Mouse (Mus musculus): Measurements from ENCODE around the gene Tln1.
"Not testable (repeated sequence)": the region's sequence is repeated elsewhere in the genome, so short reads cannot be mapped to it uniquely, and the experiment has no call there.

The Tln1 gene

DNA sequence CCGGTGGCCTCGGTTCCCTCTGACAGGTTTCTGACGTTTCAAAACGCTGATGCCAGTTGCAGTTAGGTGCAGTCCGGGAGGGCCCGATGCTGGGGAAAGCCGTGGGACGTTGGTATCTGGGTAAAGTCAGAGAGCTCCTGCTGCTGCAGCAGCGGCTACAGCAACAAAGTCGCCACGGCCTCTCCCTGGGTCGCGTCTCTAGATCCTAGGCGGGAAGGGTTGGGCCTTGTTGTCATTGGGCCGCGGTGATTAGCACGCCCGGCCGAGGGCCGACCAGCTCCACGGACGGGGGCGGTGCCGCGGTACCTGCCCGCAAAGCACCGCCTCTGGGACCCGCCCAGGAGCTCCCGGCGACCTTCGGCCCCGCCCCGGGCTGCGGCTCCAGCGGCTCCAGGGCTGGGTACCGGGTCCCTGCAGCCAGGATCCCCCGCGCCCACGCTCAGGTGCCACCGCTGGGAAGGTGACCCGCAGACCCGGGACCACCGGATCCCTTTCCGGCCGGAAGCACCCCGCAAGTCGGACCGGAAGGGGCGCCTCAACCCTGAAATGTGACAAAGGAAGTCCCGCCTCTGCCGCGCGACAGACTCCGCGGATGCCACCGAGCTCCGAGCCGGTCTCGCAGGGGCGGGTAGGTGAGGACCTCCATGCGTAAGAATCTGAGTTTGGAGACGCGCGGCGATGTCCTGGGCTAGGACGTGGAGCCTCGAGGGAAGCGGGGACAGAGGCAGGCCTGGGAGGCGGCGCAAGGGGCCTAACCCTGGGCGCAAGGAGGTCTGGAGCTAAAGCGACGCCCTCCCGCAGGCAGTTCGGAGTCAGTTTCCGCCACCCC is 16.1 kb upstream of the Tln1 start, which contains the start of the genes Rgp1 and Gba2:
Gene Rgp1, plus strand, starts transcription at position 340 of the 829 bp plus-strand sequence.
Gene Gba2, minus strand, starts transcription at position 498 of the 829 bp plus-strand sequence.
- peak; percentile 92 to 94 for DNase-seq

DNA sequence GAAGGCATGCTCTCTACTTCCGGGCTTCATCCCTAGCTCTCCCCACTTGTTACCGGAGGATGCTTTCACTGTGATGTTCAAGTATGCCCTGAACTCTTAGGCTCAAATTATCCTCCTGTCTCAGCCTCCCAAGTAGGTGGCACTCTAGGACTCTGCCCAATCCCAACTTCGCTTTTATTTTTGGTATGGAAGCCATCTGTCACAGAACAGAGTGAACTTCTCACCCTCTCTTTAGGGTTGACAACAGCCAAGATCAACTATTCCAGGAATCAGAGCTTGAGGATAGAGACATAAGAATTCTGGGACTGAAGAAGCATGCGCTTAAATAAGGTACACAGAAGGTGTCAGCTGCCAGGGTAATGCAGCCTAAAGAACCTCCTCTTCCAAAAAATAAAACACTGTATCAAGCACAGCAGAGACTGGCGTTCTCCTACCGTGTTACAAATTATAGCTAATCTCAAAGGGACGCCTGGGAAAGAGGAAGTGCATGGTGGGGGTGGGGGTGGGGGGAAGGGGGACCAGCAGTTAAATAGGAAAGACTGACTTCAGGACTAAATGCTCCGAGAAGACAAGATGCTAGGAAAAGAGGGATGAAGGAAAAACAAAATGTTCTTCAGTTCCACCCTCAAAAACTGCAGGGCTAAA is 14.9 kb upstream of the Tln1 start:
- DNase-seq, result no peak

DNA sequence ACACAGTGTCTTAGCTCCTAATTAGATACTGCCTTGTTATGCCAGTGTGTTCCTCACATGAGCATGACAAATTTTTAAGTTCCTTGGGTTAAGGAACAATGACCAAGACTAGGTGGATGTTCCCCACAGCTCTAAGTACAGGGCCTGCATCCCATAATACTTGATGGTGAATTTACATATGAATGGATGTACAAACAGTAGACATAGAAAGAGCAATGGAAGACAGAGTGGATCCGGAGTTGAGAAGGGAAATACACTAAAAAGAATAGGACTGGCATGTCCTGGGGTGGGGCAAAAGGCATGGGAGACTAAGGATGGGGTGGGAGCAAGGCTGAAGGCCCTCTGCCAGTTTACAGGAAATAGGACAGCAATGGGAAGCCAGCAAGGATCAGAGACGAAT is 12.9 kb upstream of the Tln1 start:
- DNase-seq, result no peak

DNA sequence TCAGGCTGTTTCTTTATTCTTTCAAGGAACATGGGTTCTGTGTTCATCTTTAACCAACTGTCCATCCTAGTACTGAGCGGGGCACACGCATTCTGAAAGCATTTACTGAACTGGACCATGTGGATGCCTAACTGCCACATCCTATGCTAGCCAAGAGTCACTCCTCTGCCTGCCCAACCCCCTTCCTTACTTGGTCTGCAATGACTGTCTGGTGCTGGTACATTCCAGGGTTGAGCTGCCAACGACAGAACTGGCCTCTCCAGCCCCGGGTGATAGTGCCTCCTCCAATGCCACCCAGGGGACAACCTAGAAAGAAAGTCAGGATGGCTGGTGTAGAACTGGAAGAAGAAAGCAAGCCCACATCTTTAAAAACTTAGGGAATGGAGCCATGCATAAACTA is 11.1 kb upstream of the Tln1 start:
- no peak for DNase-seq

DNA sequence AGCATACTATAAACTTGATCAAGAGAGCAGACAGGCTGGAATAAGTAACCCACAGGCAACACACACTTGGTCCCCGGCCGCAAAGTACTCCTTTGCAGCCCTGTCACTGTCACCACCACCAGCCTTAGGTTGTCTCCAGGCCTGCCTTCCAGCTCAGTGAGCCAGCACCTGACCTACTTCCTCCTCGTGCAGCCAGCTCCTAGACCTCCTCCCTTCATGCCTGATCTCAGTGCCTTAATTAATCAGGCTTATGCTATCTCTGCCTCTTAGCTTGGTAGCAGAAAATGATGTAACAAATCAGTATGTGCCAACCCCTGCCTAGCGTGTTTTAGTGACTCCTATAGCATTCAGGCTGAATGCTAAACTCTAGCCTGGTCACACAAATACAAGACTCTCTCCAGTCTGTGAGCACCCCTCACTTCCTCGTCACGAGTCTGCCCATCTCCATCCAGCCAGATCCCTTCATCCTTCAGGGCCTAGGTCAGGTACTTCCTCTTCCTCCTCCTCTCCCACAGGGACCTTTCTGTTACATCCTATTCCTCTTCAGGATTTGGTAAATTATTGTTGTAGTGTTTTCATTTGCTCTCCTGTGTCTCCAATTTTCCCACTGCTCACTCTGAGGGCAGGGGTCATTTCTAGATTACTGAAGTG is 9.0 kb upstream of the Tln1 start:
- no peak for DNase-seq

DNA sequence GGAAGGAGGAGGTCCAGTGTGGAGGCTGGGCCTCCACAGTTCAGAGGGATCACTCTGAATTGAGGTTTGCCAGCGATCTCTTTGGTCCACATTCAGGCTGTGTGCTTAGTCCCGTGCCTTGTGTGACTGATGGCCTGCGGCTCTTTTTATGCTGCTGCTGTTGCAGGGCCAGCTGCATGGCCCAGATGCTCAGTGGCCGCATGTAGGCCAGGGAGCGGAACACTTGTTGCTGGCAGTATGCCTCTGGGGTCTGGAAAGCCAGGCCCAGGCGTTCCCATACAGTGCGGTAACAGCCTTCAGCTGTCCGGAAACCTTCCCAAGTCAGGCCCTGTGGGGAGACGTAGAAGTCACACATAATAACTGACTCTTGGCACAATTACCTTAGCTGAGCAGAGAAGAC is 4.6 kb upstream of the Tln1 start:
- no peak for DNase-seq

DNA sequence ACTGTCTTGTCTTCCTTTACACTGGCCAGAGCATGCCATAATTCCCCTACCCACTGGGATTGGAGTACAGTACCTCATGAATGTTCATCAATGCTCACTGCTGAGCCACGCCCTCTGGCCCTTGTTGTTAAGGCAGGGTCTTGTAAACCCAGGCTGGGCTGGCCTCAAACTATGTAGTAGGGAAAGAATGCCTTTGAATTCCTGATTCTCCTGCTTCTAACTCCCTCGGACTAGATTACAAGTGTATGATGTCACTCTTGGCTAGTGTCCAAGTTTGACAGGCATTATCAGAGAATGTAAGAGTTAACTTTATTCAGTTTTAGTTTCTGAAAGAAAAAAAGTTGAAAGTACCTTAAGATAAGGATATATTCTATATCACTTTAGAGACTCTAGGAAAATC is 1.7 kb upstream of the Tln1 start:
- DNase-seq, result no peak

DNA sequence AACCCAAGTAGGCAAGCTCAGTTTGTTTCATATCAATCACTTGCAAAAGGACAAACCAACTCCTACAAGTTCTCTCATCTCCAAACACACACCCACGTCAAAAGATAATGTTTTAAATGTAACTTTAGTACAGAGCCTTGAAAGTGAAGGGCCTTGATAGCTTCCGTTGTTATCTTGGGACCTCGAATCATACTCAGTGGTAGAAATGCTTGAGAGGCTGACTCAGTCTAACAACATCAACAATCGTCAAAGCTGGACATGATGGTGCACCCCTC is 1.0 kb upstream of the Tln1 start:
- DNase-seq, result no peak

DNA sequence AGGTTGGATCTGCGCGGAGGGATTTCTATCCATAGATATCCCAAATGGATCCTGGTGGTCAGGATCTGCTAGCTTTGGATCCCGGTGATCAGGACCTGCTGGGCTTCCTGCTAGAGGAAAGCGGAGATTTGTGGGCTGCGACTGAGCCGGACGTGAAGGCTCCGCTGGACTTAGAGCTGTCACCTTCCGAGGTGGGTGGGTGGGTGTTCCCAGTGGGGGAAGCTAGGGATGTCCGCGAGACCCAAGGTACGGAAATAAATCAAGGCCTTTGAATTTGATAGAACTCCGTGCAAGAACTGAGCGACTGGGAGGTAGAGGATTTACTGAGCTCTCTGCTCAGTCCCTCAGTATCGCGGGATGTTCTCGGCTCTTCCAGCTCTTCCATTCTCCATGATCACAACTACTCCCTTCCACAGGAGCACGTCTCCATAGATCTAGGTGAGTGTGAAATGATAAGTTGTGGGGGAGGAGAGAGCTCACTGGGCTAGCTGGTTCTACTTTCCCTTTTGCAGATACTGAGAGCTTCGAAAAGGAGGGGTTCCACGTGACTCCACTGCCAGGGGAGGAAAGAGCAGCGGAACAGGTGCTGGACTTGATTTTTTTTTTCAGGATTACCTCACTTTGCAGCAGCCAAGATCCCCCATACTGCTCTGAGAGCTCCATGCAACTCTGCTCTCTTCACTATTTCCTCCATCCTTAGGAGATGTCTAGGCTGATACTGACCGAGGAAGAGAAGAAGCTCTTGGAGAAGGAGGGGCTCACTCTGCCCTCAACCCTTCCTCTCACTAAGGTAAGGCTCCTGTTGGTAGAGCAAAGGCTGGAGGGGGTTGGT is 494 bp upstream of the Tln1 start:
- no peak for DNase-seq

DNA sequence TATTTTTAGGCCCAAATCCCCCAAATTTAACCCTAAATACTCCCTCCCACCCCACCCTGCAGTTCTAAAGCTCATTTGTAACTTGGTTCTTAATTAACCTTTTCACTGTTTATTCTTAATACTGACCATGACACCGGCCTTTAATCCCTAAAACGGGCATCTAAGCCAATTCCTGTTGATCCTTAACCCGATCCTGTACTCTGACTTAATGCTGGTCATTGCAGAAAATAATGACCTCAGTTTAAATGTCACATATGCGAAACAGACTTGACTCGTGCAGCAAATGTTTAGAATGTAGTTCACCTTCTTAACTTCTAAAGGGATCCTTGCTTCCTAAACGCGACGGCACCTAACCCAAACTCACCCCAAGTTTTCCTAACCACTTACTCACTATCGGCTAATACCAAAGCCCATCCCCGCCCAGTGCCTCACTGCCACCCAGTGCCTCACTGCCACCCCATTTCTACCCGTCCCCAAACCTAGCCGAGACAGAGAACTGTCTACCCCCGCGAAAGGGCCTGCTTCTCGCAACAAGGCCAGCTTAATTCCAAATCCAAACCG is 975 bp downstream of the Tln1 start:
- no peak for DNase-seq

DNA sequence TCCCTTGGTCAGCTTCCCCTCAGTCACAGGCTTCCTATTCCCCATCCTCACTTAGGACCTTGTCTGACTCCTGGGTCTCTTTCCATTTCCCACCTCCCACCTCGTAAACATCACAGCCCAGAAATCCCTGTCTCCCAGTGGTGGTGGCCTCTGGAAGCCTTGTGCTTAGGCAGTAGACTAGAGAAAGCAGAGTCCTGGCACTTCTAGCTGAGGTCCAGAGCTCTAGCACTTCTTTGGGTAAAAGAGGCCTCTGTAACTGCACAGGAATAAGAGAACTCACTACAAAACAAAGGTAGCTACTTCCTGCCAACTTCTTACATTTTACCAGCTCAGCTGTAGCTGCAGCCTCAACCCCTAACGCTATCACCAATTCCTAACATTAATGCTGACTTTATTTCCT is 1.5 kb downstream of the Tln1 start:
- DNase-seq, result no peak

DNA sequence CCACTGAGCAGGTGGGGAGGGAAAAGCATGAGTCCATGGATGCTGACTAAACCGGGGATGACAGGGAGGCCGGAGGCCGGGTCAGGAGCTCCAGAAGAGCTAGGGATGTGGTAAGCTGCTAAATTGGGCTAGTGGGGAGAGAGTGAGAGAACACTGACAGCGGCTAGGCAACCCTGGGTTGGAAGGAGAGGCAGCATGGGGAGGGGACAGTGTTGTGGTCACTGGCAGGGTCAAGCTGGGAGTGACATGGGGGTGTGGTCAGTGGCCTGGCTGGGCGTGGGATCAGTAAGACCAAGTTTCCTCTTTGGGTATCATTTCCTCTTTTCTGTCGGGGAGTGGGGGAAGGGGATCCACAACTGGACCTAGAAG is 2.3 kb downstream of the Tln1 start:
- no peak for DNase-seq

DNA sequence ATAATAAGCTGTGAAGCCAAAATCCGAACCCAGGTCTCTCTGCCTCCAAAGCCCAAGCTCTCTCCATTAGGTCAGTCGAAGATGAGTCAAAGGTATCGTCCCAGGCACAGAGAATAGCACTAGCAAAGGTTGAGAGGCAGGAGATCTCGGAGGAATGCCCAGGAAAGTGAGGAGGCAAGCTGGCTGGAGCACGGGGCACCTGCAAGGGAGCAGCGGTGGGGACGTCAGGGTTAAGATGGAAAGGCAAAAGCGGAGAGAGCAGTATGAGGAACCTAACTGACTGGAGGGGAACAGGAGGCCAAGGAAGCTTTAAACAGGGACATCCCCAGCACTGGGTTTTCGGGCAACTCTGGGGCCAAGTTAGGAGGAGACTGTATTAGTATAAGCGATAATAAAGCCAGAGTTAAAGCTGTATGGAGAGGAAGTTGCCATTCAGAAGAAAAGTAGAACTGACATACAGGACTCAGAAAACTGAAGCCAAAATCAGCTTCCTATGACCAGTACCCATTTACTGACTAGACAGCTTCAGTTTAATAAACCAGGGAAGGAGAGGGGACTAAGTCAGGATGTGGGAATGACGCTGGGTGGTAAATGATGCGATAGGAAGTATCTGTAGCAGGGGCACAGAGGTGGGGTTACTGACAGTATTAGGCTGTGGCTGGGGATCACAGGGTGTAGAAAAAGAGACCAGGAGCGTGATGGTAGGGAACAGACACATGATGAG is 2.8 kb downstream of the Tln1 start:
- no peak for DNase-seq

DNA sequence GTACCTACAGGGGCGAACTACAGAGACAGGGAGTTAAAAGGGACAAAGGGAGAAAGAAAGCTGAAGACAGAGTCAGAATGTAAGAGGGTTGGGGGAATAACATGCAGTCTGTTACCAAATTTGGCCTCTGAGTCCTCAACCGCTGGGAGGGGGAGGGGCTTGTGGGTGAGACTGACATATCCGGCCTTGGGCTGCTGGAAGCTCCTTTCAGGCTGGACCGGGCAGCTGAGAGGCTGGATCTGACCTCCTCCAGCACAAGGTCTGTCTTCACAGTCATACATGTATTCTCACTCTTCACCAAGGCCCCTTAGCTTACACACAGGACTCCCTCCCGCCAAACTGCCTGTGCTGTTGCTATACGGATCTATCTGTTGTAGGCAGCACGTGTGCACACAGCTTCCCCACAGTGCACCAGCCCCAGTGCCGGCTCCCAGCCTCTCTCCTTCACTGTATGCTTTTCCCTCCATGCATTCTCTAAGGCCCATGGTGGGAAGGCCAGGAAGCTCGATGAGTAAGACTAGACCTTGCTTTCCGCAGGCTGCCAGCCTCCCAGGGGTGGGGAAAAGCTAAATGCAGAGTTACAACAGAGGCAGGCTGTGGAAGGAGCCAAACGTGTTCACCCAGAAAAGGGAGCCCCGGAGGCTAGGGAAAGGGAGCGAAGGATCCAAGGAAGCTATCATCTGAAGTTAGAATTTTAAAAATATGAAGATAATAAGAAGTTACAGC is 3.7 kb downstream of the Tln1 start:
- peak in 1 of 2 experiments; percentile 31 for DNase-seq

DNA sequence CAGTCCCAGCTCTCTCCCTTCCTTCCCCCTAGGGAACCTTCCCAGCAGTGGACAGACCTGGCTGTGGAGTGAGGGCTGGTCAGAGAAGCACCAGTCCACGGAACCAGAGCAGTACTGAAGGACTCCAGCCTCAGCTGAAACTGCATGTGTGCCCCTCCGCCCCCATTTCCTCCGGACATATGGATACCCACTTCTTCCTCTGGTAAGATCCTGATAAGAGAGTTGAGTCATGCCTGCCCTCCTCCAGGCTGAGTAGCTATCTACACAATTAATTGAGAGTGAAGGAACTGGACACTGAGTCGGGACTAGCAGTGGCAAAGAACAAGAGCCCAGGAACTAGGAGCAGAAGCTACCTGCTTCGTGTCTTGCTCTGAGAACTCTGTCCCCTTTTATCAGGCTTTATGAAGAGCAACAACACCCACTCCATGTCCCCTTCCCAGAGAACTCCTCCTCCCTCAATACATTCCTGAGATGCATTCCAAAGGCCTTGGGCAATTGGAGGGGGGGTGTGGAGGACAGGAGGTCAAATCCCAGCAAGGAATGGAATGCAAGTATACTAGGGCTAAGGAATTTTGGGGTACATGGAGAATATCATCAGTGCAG is 4.4 kb downstream of the Tln1 start:
- no peak for DNase-seq

DNA sequence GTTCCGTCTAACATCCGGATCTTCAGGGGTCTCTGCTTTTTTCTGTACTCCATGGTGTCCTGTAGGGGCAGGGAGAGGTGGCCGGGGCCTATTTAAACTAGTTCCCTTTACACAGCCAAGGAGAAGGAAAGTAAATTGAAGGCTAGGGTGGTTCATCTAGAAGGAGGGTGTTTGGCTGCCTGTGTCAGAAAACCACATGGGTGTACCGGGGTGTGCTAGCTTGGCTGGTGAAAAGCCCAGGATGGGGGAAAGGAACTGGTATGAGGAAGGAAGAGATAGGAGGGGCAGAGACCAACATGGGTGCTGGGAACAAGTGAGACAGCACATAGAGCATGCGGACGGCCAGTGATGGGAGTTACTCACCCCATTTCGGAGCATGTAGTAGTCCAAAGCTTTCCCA is 6.6 kb downstream of the Tln1 start:
- DNase-seq, result no peak

DNA sequence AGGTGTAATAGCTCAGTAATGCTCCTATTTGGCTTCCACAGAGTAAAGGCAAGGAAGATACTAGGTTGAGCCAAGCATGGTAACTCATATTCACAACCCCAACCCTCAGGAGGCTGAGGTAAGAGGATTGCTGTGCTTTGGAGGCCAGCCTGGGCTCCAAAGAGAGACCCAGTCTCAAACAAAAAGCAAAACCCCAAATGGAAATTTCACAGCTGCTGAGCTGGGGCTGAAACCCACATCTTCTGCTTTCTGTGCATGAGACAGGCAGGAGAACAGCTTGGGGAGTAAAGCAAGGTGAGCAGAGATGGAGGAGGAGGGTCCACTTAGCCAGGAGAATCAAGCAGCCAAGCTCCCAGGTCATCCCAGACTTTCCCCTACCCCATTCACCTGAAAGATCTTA is 8.6 kb downstream of the Tln1 start:
- DNase-seq, result no peak

DNA sequence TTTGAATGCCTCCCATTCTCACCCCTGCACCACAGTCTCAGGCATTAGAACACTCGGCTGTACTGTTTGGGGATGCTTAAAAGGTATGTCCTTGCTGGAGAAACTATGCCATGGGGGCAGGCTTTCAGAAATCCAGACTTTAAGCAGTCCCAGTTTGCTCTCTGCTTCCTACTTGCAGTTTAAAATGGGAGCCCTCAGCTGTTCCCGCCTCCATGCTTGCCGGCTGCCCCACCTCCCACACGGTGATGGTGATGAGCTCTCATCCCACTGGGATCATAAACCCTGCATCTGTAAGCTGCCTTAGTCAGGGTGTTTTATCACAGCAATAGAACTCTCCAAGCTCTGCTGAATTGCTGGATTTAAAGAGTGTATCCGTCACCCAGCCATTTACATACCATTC is 10.1 kb downstream of the Tln1 start:
- DNase-seq, result no peak

DNA sequence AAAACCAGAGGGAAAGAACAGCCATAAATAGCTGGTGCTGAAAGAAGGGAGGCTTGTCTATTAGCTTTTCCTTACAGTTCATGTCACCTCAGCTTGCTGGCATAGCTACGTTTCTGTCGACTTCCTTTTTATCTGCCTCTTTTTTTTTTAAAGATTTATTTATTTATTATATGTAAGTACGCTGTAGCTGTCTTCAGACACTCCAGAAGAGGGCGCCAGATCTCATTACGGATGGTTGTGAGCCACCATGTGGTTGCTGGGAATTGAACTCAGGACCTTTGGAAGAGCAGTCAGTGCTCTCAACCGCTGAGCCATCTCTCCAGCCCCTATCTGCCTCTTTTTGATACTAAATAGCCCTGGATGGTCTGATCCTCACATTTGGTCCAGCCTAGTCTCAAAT is 10.6 kb downstream of the Tln1 start:
- not testable (repeated sequence) for DNase-seq

DNA sequence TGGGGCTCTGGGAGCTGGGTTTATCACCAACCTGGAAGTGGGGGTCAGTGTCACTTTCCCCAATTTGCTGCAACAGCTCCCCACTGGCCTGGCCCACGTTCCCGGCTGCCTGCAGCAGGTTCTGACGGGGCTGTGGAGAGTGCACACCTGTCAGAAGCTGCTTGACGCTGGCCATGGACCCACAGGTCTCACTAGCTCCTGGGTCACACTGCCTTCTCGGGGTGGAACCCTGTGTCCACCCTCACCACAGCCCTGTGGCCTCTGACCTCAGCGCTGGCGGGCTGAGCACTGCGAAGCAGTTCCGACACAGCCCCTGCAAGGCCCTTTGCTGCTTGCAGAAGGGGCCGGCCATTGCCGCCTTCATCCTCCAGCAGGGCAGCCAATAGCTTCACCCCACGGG is 13.4 kb downstream of the Tln1 start:
- DNase-seq, result no peak

DNA sequence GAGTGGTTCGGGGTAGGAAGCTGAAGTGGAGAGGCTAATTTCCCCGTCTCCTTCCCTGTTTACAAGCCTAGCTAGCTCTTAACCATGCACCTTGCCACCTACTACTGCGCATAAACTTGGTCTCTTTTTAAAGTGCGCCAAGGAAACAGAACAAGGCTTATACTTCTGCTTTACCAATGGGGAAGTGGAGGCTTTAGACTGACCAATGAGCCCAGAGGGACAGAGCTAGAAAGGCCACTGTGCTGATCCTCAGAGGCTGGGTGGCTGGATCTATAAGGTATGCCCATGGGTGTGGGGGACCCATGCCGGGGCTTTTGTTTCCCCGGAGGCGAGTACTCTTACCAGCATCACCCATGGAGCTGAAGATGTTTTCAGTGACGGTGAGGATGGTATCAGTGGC is 15.3 kb downstream of the Tln1 start:
- no peak for DNase-seq
